Mouse (Mus musculus): Measurements from ENCODE around the gene Gm17581.

GRCm38 (mm10) chr2:155774927-155775684 is 39.4 kb upstream of the Gm17581 start, which contains the start of gene Mmp24:
- TF ChIP-seq CTCF (IDR thresholded peaks at IDR 0.05; ENCODE audit: extremely low read depth, insufficient read depth, low read length) (no peak), POLR2A (IDR thresholded peaks at IDR 0.05; ENCODE audit: extremely low read depth, insufficient read depth, low read length) (no peak)

Data from cortical plate, adult 2 months (tissue).